Mouse (Mus musculus) Patski (cell line): Measurements from ENCODE around the gene Galm. TPM values are rescaled to one million over a fixed set of nuclear protein-coding genes. Genes with fewer than 3 reads are reported as not detected.

Experiments used
- ATAC-seq: fragments of 100-300 bp; one replicate; pipeline ENCODE4 v1.8.0; 2021
- CTCF ChIA-PET: fragments of 350-600 bp; sonication (Branson Sonifier 250); formaldehyde crosslinking; loops from one replicate; lab custom pipeline; 2022; ENCODE audit warnings: inconsistent platforms; lab: Charles Lee
- POLR2A ChIA-PET: fragments of 350-600 bp; sonication (Branson Sonifier 250); formaldehyde crosslinking; loops from one replicate; lab custom pipeline; 2022; ENCODE audit warnings: antibody characterized with exemption, inconsistent platforms; lab: Charles Lee
- DNase-seq: peaks from one replicate; pipeline ENCODE4 v3.0.0-alpha.2; 2011; ENCODE audit warnings: low read depth, low spot score
- H3K27me3 ChIP-seq: fragments of 371-371 bp; one replicate; pipeline ENCODE4 v1.5.1; 2021
- CTCF ChIP-seq: fragments of 100-300 bp; IDR thresholded peaks from one replicate; pipeline ENCODE4 v1.5.1; 2021
- in situ Hi-C: fragments of 300-500 bp; cut with MboI; formaldehyde crosslinking; loops from 3 replicates; pipeline ENCODE4 v1.11.1; 2018; ENCODE audit warnings: low pct_unique_long_range_greater_than_20kb, mixed read lengths
- polyA plus RNA-seq: library from polyadenylated mRNA; unstranded; gene quantifications from one replicate; pipeline ENCODE4 v1.2.3, GENCODE M21; 2021

Galm gene
- polyA plus RNA-seq, 1 experiment from 2014 or later, result 45.3 TPM

GRCm38 (mm10) chr17:80096043-80096719 lies 31.1 kb upstream of the Galm start:
- CTCF ChIA-PET, result interaction anchor here (1.0 kb wide), 1 partner anchor 16 kb away, joined by 3 read pairs; no protein-coding TSS in a partner anchor
- no peak for ATAC-seq

GRCm38 (mm10) chr17:80096720-80097114 lies 30.6 kb upstream of the Galm start:
- TF ChIP-seq CTCF, result no peak
- H3K27me3 ChIP-seq, result peaks cover 24% of the 10 kb centered on the region
- in situ Hi-C loops, result no loop called here
- DNase-seq (no peak), ATAC-seq (no peak)
- POLR2A ChIA-PET, result no interaction called here
- CTCF ChIA-PET, result interaction anchor here (1.0 kb wide), 1 partner anchor 16 kb away, joined by 3 read pairs; no protein-coding TSS in a partner anchor

More at GRCm38 (mm10) chr17:80096043-80096719, 31.1 kb upstream of the Galm start:
- no peak for TF ChIP-seq CTCF
- H3K27me3 ChIP-seq, result peaks cover 24% of the 10 kb centered on the region
- POLR2A ChIA-PET, result no interaction called here
- DNase-seq, result no peak
- in situ Hi-C loops, result no loop called here

GRCm38 (mm10) chr17:80097221-80097620 lies 30.1 kb upstream of the Galm start:
- in situ Hi-C loops, result no loop called here
- no peak for TF ChIP-seq CTCF
- H3K27me3 ChIP-seq, result peaks cover 24% of the 10 kb centered on the region
- ATAC-seq (no peak), DNase-seq (no peak)
- ChIA-PET POLR2A (no interaction called here), CTCF (no interaction called here)

- in situ Hi-C loops, result no loop called here
- TF ChIP-seq CTCF, result no peak
- ATAC-seq (no peak), DNase-seq (no peak)
- ChIA-PET POLR2A (no interaction called here), CTCF (interaction anchor here (1.2 kb wide), 1 partner anchor 15 kb away, joined by 3 read pairs; no protein-coding TSS in a partner anchor)
- peaks cover 6% of the 10 kb centered on the region for H3K27me3 ChIP-seq
Measured at GRCm38 (mm10) chr17:80099823-80100222, 27.4 kb upstream of the Galm start.

GRCm38 (mm10) chr17:80105348-80105978 lies 21.8 kb upstream of the Galm start:
- CTCF ChIA-PET, result interaction anchor here (0.7 kb wide), 1 partner anchor 57 kb away, joined by 3 read pairs; no protein-coding TSS in a partner anchor
- no peak for TF ChIP-seq CTCF
- H3K27me3 ChIP-seq, result no peaks in the 10 kb centered on the region
- no peak for ATAC-seq
- POLR2A ChIA-PET, result interaction anchor here (0.7 kb wide), 1 partner anchor 12 kb away, joined by 7 read pairs; no protein-coding TSS in a partner anchor
- in situ Hi-C loops, result no loop called here
- DNase-seq, result no peak

GRCm38 (mm10) chr17:80112665-80113305 lies 14.5 kb upstream of the Galm start:
- in situ Hi-C loops, result no loop called here
- no peak for TF ChIP-seq CTCF
- ChIA-PET POLR2A (interaction anchor here (0.7 kb wide), 1 partner anchor 11 kb away, joined by 3 read pairs; no protein-coding TSS in a partner anchor), CTCF (interaction anchor here (0.8 to 1.2 kb wide), 3 partner anchors 17 to 65 kb away, joined by 3 read pairs; no protein-coding TSS in a partner anchor)
- ATAC-seq, result no peak
- no peak for DNase-seq
- no peaks in the 10 kb centered on the region for H3K27me3 ChIP-seq

- no peak for DNase-seq
- no peaks in the 10 kb centered on the region for H3K27me3 ChIP-seq
- ChIA-PET POLR2A (no interaction called here), CTCF (interaction anchor here (1.2 kb wide), 1 partner anchor 66 kb away, joined by 3 read pairs; no protein-coding TSS in a partner anchor)
- no peak for ATAC-seq
- in situ Hi-C loops, result no loop called here
- TF ChIP-seq CTCF, result no peak
Measured at GRCm38 (mm10) chr17:80113468-80113867, 13.8 kb upstream of the Galm start.

- no peaks in the 10 kb centered on the region for H3K27me3 ChIP-seq
- POLR2A ChIA-PET, result no interaction called here
- peak; percentile 8 for TF ChIP-seq CTCF
- DNase-seq, result no peak
- ATAC-seq, result no peak
- in situ Hi-C loops, result no loop called here
- CTCF ChIA-PET, result interaction anchor here (1.9 kb wide), 1 partner anchor 8 kb away, joined by 4 read pairs; no protein-coding TSS in a partner anchor
Measured at GRCm38 (mm10) chr17:80120396-80120795, 6.9 kb upstream of the Galm start.

GRCm38 (mm10) chr17:80121833-80122232 lies 5.4 kb upstream of the Galm start:
- in situ Hi-C loops, result no loop called here
- H3K27me3 ChIP-seq, result no peaks in the 10 kb centered on the region
- ATAC-seq (no peak), DNase-seq (no peak)
- no peak for TF ChIP-seq CTCF
- ChIA-PET POLR2A (no interaction called here), CTCF (no interaction called here)

- TF ChIP-seq CTCF, result no peak
- ChIA-PET POLR2A (no interaction called here), CTCF (no interaction called here)
- in situ Hi-C loops, result no loop called here
- ATAC-seq (no peak), DNase-seq (no peak)
- no peaks in the 10 kb centered on the region for H3K27me3 ChIP-seq
Measured at GRCm38 (mm10) chr17:80124985-80125750, 2.1 kb upstream of the Galm start.
